Mouse (Mus musculus): ENCODE measurements around the gene 4930412O13Rik. TPM values are rescaled to one million over a fixed set of nuclear protein-coding genes. Genes with fewer than 3 reads are reported as not detected.

The 4930412O13Rik gene
- not detected in 2 replicates for polyA plus RNA-seq (2015; fragmentation: Nextera tagmentation; extraction: Ambion mirVana)

- no peaks in the 10 kb centered on the region for H3K9me3 ChIP-seq (replicated peaks)
- H3K4me1 ChIP-seq, result peaks cover 31% of the 10 kb centered on the region
- H3K9ac ChIP-seq, result no peak within 1 kb of the TSS
- H3K27me3 ChIP-seq, result peaks cover 100% of the 10 kb centered on the region
- no peak for ATAC-seq
- peak within 1 kb of the TSS; percentile 20 for H3K4me3 ChIP-seq
- no peaks in the 10 kb centered on the region for H3K36me3 ChIP-seq (ENCODE audit: poor library complexity, severe bottlenecking)
- H3K27ac ChIP-seq, result no peak within 1 kb of the TSS
- 2% methylated on average over 32 of the region's 35 CpGs for WGBS
- peak within 1 kb of the TSS; percentile 52 for H3K4me2 ChIP-seq
Observed at GRCm38 (mm10) chr2:9881051-9881591, at the start of gene 4930412O13Rik. TSS of gene 4930412O13Rik (plus strand) at chr2:9881252.

- Histone ChIP-seq H3K4me1 (no peaks in the 10 kb centered on the region), H3K4me2 (no peak overlapping the region), H3K4me3 (no peak overlapping the region), H3K36me3 (ENCODE audit: poor library complexity, severe bottlenecking) (no peaks in the 10 kb centered on the region), H3K27ac (no peak overlapping the region), H3K9me3 (replicated peaks) (no peaks in the 10 kb centered on the region), H3K27me3 (no peaks in the 10 kb centered on the region), H3K9ac (no peak overlapping the region)
- ATAC-seq, result no peak
- 94% methylated on average over 7 of the region's 7 CpGs for WGBS
Observed at GRCm38 (mm10) chr2:9833712-9834111, 47.3 kb upstream of the 4930412O13Rik start.

- peak; percentile 38; the same call in 1 of the 2 replicates for ATAC-seq
- no peaks in the 10 kb centered on the region for H3K4me1 ChIP-seq
- H3K27me3 ChIP-seq, result no peaks in the 10 kb centered on the region
- 58% methylated on average over 7 of the region's 7 CpGs for WGBS
- no peak overlapping the region for H3K27ac ChIP-seq
- no peak overlapping the region for H3K9ac ChIP-seq
- H3K36me3 ChIP-seq (ENCODE audit: poor library complexity, severe bottlenecking), result no peaks in the 10 kb centered on the region
- H3K9me3 ChIP-seq (replicated peaks), result no peaks in the 10 kb centered on the region
- no peak overlapping the region for H3K4me3 ChIP-seq
- no peak overlapping the region for H3K4me2 ChIP-seq
Observed at GRCm38 (mm10) chr2:9835195-9835594, 45.9 kb upstream of the 4930412O13Rik start.

- Histone ChIP-seq H3K9ac (no peak overlapping the region), H3K4me3 (no peak overlapping the region), H3K4me1 (no peaks in the 10 kb centered on the region), H3K9me3 (replicated peaks) (no peaks in the 10 kb centered on the region), H3K4me2 (no peak overlapping the region), H3K27me3 (no peaks in the 10 kb centered on the region), H3K27ac (no peak overlapping the region), H3K36me3 (ENCODE audit: poor library complexity, severe bottlenecking) (no peaks in the 10 kb centered on the region)
- no peak for ATAC-seq
- WGBS, result 46% methylated on average over 13 of the region's 13 CpGs
Observed at GRCm38 (mm10) chr2:9852851-9853576, 28.0 kb upstream of the 4930412O13Rik start.

GRCm38 (mm10) chr2:9855861-9856260 is 25.2 kb upstream of the 4930412O13Rik start:
- no peak overlapping the region for H3K4me2 ChIP-seq
- WGBS, result 20% methylated on average over 4 of the region's 4 CpGs
- H3K9ac ChIP-seq, result no peak overlapping the region
- no peak for ATAC-seq
- H3K27me3 ChIP-seq, result no peaks in the 10 kb centered on the region
- no peaks in the 10 kb centered on the region for H3K9me3 ChIP-seq (replicated peaks)
- H3K36me3 ChIP-seq (ENCODE audit: poor library complexity, severe bottlenecking), result no peaks in the 10 kb centered on the region
- no peaks in the 10 kb centered on the region for H3K4me1 ChIP-seq
- H3K27ac ChIP-seq, result no peak overlapping the region
- H3K4me3 ChIP-seq, result no peak overlapping the region

GRCm38 (mm10) chr2:9860698-9861097 is 20.4 kb upstream of the 4930412O13Rik start:
- no peak overlapping the region for H3K4me3 ChIP-seq
- no peak overlapping the region for H3K4me2 ChIP-seq
- H3K27ac ChIP-seq, result no peak overlapping the region
- 86% methylated on average over 5 of the region's 5 CpGs for WGBS
- H3K27me3 ChIP-seq, result no peaks in the 10 kb centered on the region
- ATAC-seq, result no peak
- H3K36me3 ChIP-seq (ENCODE audit: poor library complexity, severe bottlenecking), result no peaks in the 10 kb centered on the region
- H3K4me1 ChIP-seq, result no peaks in the 10 kb centered on the region
- no peak overlapping the region for H3K9ac ChIP-seq
- H3K9me3 ChIP-seq (replicated peaks), result no peaks in the 10 kb centered on the region

DNA sequence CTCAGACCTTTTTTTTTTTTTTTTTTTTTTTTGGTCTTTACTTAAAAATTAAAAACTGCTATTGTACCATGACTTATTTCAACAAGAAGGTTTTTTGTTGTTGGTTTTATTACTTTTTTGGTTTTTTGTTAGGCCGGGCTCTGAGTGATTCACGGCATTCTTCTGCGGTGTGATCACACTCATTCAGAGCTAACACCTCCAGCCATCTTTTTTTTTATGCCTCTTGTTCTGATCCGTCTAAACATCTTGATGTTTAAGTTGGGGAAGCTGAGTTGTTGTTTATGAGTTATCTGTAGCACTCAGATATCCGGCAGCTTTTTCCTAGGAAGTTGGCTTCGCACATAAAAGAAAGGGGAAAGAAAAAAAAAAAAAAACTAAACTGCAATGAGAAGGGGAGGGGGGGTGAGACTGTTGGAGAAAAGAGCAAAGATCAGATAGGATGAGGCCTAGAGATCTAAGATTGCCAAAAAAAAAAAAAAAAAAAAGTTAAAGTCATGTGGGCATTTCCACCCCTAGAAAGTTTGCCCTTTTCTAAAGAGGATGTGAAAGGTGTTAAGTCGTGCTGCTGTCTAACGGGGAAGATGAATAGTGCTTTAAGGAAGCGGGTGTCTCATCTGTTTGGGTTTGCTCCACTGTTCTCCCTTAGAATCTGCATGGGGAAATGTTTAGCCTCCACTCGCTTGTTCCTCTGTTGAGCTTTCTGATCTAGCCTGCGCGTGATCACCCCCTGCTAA is 13.8 kb upstream of the 4930412O13Rik start:
- 78% methylated on average over 12 of the region's 12 CpGs for WGBS

GRCm38 (mm10) chr2:9871141-9871716 is 9.8 kb upstream of the 4930412O13Rik start:
- H3K4me2 ChIP-seq, result no peak overlapping the region
- H3K9ac ChIP-seq, result no peak overlapping the region
- no peaks in the 10 kb centered on the region for H3K9me3 ChIP-seq (replicated peaks)
- H3K27me3 ChIP-seq, result peaks cover 77% of the 10 kb centered on the region
- peaks cover 10% of the 10 kb centered on the region for H3K4me1 ChIP-seq
- WGBS, result 21% methylated on average over 4 of the region's 4 CpGs
- no peak overlapping the region for H3K4me3 ChIP-seq
- no peak for ATAC-seq
- H3K27ac ChIP-seq, result no peak overlapping the region
- H3K36me3 ChIP-seq (ENCODE audit: poor library complexity, severe bottlenecking), result no peaks in the 10 kb centered on the region

More for the DNA sequence above, 13.8 kb upstream of the 4930412O13Rik start:
- no peaks in the 10 kb centered on the region for H3K4me1 ChIP-seq
- no peak overlapping the region for H3K4me3 ChIP-seq
- no peak overlapping the region for H3K4me2 ChIP-seq
- no peaks in the 10 kb centered on the region for H3K36me3 ChIP-seq (ENCODE audit: poor library complexity, severe bottlenecking)
- no peak for ATAC-seq
- no peaks in the 10 kb centered on the region for H3K9me3 ChIP-seq (replicated peaks)
- peaks cover 37% of the 10 kb centered on the region for H3K27me3 ChIP-seq
- H3K27ac ChIP-seq, result no peak overlapping the region
- H3K9ac ChIP-seq, result no peak overlapping the region

- H3K9me3 ChIP-seq (replicated peaks), result no peaks in the 10 kb centered on the region
- no peak overlapping the region for H3K4me3 ChIP-seq
- WGBS, result 12% methylated on average over 6 of the region's 6 CpGs
- no peak overlapping the region for H3K4me2 ChIP-seq
- no peak for ATAC-seq
- H3K27ac ChIP-seq, result no peak overlapping the region
- no peaks in the 10 kb centered on the region for H3K36me3 ChIP-seq (ENCODE audit: poor library complexity, severe bottlenecking)
- H3K9ac ChIP-seq, result no peak overlapping the region
- H3K27me3 ChIP-seq, result peaks cover 83% of the 10 kb centered on the region
- peaks cover 10% of the 10 kb centered on the region for H3K4me1 ChIP-seq
Observed at GRCm38 (mm10) chr2:9871798-9872197, 9.3 kb upstream of the 4930412O13Rik start.

GRCm38 (mm10) chr2:9872682-9873081 is 8.4 kb upstream of the 4930412O13Rik start:
- peaks cover 14% of the 10 kb centered on the region for H3K4me1 ChIP-seq
- H3K27ac ChIP-seq, result no peak overlapping the region
- no peak overlapping the region for H3K4me3 ChIP-seq
- peaks cover 92% of the 10 kb centered on the region for H3K27me3 ChIP-seq
- H3K9me3 ChIP-seq (replicated peaks), result no peaks in the 10 kb centered on the region
- no peaks in the 10 kb centered on the region for H3K36me3 ChIP-seq (ENCODE audit: poor library complexity, severe bottlenecking)
- H3K4me2 ChIP-seq, result peak overlapping the region; percentile 16; the same call in 1 of the 2 replicates
- under 1% methylated on average over 12 of the region's 12 CpGs for WGBS
- no peak for ATAC-seq
- H3K9ac ChIP-seq, result no peak overlapping the region

GRCm38 (mm10) chr2:9873757-9874156 is 7.3 kb upstream of the 4930412O13Rik start:
- Histone ChIP-seq H3K9me3 (replicated peaks) (no peaks in the 10 kb centered on the region), H3K4me3 (no peak overlapping the region), H3K36me3 (ENCODE audit: poor library complexity, severe bottlenecking) (no peaks in the 10 kb centered on the region), H3K27me3 (peaks cover 100% of the 10 kb centered on the region), H3K27ac (no peak overlapping the region), H3K4me2 (no peak overlapping the region), H3K4me1 (peaks cover 20% of the 10 kb centered on the region), H3K9ac (no peak overlapping the region)
- ATAC-seq, result no peak
- 9% methylated on average over 2 of the region's 2 CpGs for WGBS
